Mouse (Mus musculus): ENCODE measurements around the gene Prpf39. TPM values are rescaled to one million over a fixed set of nuclear protein-coding genes. Genes with fewer than 3 reads are reported as not detected.

Prpf39 gene
- 34.1 and 56.0 TPM in 2 replicates for polyA plus RNA-seq (2012; rRNA removed)

DNA sequence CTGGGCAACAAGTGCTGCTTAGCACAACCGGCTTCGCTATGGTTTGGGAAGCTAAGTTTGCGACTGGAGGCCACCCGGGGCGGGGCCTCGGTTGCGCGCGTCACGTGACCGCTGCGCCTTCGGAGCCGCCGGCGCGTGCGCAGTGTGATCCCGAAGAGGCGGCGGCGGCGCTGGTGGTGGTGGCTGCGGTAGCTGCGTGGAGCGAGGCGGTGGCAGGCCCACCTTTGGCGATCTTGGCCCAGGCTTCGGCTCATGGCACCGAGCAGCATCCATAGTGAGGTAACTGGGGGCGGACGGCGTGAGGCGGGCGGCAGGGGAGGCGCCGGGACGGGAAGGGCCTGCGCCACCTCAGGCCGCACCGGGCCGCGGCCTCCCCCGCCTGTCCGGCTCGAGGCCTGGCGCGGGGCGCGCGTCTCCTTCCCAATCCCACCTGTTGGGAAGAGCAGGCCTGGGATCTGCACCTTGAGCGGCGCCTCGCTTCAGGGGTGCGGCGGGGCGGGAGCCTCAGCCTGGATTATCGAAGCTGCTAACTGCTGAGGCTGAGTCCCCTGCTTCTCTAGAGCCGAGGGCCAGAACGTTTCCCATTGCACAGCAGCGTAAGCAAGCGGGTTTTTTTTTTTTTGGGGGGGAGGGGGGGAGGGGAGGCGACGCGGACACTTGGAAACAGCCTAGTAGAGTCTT is at the start of gene Prpf39:
Prpf39 (plus strand) TSS at position 144 of the 681 bp plus-strand sequence.

DNA sequence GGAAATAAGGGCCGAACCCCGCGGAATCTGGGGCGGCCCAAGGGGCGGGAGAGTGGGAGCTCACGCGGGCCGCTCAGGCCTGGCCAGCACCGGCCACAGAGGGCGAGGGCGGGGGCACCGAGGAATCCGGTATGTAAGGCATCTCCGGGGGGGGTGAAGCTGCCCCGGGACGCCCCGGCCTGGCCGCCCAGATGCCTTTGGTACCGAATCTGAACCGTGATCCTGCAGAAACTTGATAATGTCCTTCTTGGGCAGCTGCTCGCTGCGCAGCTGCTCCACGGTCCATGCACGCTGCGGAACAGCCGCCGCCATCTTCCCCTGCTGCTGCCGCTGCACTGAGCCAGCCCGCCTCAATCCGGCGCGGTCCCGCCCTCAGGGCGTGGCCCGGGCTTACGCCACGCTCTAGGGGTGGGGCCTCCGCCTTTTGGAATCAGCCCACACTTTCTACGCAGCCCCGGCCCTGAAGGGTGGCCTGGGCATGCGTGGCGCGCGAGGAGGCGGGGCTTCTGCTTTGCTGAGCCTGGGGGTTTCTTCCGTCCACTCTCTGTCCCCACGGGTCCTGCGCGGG is 37.6 kb downstream of the Prpf39 start, which contains the start of gene Fkbp3:
Fkbp3 (minus strand) TSS at position 397 of the 568 bp plus-strand sequence.

DNA sequence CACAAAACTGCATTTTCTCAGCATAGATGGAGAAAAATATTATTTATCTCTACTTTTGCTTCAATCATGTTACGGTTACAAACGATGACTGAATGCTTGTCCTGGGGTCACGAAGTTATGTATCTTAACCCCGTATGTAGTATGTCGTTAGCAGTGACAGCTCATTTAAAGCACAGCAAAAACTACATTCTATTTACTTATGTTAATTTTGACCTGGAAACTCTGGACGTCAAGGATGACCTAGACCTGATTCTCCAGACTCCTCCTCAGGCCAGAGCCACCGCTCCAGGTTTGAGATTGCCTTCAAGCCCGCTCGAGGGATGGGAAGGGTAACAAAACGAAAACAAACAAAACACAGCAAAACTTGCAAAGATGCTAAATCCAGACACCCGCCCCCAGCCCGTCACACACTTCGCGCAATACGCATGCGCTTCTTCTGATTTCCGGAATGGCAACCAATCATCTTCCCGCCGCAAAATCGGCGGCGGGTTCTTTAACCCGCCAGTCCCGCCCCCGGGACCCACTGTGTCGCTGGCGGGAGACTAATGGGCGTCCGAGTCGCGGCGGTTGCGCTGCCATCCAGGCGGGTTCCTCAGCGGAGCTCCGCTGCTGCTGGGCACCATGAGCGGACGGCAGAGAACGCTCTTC is 39.1 kb downstream of the Prpf39 start, which contains the start of gene Fancm:
Fancm (plus strand) TSS at position 519 of the 648 bp plus-strand sequence.

Other genes with a start within 250 kb of the Prpf39 start
- gene Gm527, start 118.4 kb upstream of the Prpf39 start, polyA plus RNA-seq (2012; rRNA removed) = 4.8 and 8.1 TPM in 2 replicates
- 5.3 and 10.3 TPM in 2 replicates for gene Klhl28, start 70.8 kb upstream of the Prpf39 start, polyA plus RNA-seq (2012; rRNA removed)
- 9.5 and 17.4 TPM in 2 replicates for gene Togaram1, start 70.5 kb upstream of the Prpf39 start, polyA plus RNA-seq (2012; rRNA removed)
- gene Fkbp3, start 37.7 kb downstream of the Prpf39 start, polyA plus RNA-seq (2012; rRNA removed) = 391 and 617 TPM in 2 replicates
- 14.2 and 14.4 TPM in 2 replicates for gene Fancm, start 39.3 kb downstream of the Prpf39 start, polyA plus RNA-seq (2012; rRNA removed)
- gene Mis18bp1, start 136.3 kb downstream of the Prpf39 start, polyA plus RNA-seq (2012; rRNA removed) = 31.5 and 46.7 TPM in 2 replicates
- not detected in 2 replicates for gene Wdr20rt, start 189.2 kb downstream of the Prpf39 start, polyA plus RNA-seq (2012; rRNA removed)